Mouse (Mus musculus): ENCODE measurements at regions not wholly inside any gene's neighbourhood (a gene's known extent, or its start where the extent isn't known, plus 50 kb on each side); places are given as distances from the start of the nearest gene placed in this dataset.
A peak's percentile ranks its signal among the peaks of the same experiment; 100 is the strongest.

GRCm38 (mm10) chr1:42262606-42263005 lies 433.0 kb upstream of the Pou3f3 start:
- no peak overlapping the region for H3K9ac ChIP-seq (ENCODE audit: low read length)
- WGBS: 77% methylated on average over 5 of the region's 5 CpGs
- no peaks in the 10 kb centered on the region for H3K9me3 ChIP-seq (replicated peaks; ENCODE audit: control insufficient read depth, low read length)
- no peaks in the 10 kb centered on the region for H3K4me1 ChIP-seq (ENCODE audit: control insufficient read depth, insufficient read depth, low read length)
- H3K27ac ChIP-seq (ENCODE audit: low read length): no peak overlapping the region
- H3K4me3 ChIP-seq (replicated peaks; ENCODE audit: low read length): no peak overlapping the region
- no peak overlapping the region for H3K4me2 ChIP-seq (ENCODE audit: low read depth, low read length)
- no peaks in the 10 kb centered on the region for H3K36me3 ChIP-seq (ENCODE audit: control insufficient read depth, insufficient read depth, low read length)
- H3K27me3 ChIP-seq (ENCODE audit: control insufficient read depth, insufficient read depth, low read length): no peaks in the 10 kb centered on the region
- ATAC-seq (ENCODE audit: insufficient read depth, low FRiP score): no peak

DNA sequence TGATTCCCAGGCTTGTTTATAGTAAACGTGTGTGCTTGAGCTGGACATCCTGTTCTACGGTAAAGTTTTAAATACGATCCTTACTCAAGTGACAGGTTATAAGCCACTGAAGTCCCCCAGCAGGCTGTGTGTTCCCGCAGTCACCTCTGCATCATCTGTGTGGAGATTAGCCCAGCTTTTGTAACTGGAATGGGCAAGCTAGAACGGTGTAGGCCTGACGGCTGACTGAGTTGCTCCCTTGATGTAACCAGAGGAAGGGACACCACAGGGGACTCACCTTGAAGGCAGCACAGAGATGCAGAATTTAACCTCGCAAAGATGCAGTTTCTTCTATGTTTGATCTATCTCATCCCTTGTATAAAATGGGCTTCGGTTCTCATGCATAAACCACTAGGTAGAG lies 418.4 kb upstream of the Pou3f3 start:
- Histone ChIP-seq H3K27me3 (ENCODE audit: control insufficient read depth, insufficient read depth, low read length) (no peaks in the 10 kb centered on the region), H3K36me3 (ENCODE audit: control insufficient read depth, insufficient read depth, low read length) (no peaks in the 10 kb centered on the region), H3K9me3 (replicated peaks; ENCODE audit: control insufficient read depth, low read length) (no peaks in the 10 kb centered on the region), H3K27ac (ENCODE audit: low read length) (no peak overlapping the region), H3K9ac (ENCODE audit: low read length) (no peak overlapping the region), H3K4me2 (ENCODE audit: low read depth, low read length) (no peak overlapping the region), H3K4me1 (ENCODE audit: control insufficient read depth, insufficient read depth, low read length) (no peaks in the 10 kb centered on the region), H3K4me3 (replicated peaks; ENCODE audit: low read length) (no peak overlapping the region)
- 56% methylated on average over 8 of the region's 8 CpGs for WGBS
- ATAC-seq (ENCODE audit: insufficient read depth, low FRiP score): no peak

- WGBS: 65% methylated on average over 10 of the region's 10 CpGs
- no peaks in the 10 kb centered on the region for H3K36me3 ChIP-seq (ENCODE audit: control insufficient read depth, insufficient read depth, low read length)
- no peak overlapping the region for H3K9ac ChIP-seq (ENCODE audit: low read length)
- no peak for ATAC-seq (ENCODE audit: insufficient read depth, low FRiP score)
- H3K4me1 ChIP-seq (ENCODE audit: control insufficient read depth, insufficient read depth, low read length): no peaks in the 10 kb centered on the region
- H3K4me3 ChIP-seq (replicated peaks; ENCODE audit: low read length): peak overlapping the region; percentile 4; the same call in 1 of the 2 replicates
- H3K4me2 ChIP-seq (ENCODE audit: low read depth, low read length): peak overlapping the region; percentile 46
- H3K9me3 ChIP-seq (replicated peaks; ENCODE audit: control insufficient read depth, low read length): no peaks in the 10 kb centered on the region
- no peaks in the 10 kb centered on the region for H3K27me3 ChIP-seq (ENCODE audit: control insufficient read depth, insufficient read depth, low read length)
- no peak overlapping the region for H3K27ac ChIP-seq (ENCODE audit: low read length)
Observed at GRCm38 (mm10) chr1:42295841-42296240, 399.7 kb upstream of the Pou3f3 start.

DNA sequence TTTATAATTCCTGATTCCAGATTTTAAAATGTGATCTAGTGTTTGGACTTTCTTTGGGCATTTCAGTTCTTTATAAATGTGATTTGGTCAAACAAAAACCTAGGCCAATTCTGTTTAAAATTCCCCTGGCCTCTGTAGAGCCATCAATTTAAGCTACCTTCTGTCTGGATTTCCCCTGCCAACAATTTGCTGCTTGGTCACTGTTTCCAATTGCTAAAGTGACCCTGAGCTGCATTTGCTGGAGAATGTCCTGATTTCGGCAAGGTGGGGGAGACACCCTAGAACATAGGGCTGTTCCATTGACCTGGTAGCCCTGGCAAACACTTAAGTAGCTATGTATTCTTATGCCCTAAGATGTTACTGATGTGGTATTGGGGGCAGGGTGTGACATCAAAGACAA lies 386.3 kb upstream of the Pou3f3 start:
- H3K9me3 ChIP-seq (replicated peaks; ENCODE audit: control insufficient read depth, low read length): no peaks in the 10 kb centered on the region
- no peak overlapping the region for H3K27ac ChIP-seq (ENCODE audit: low read length)
- no peak overlapping the region for H3K4me2 ChIP-seq (ENCODE audit: low read depth, low read length)
- H3K4me1 ChIP-seq (ENCODE audit: control insufficient read depth, insufficient read depth, low read length): no peaks in the 10 kb centered on the region
- no peak overlapping the region for H3K9ac ChIP-seq (ENCODE audit: low read length)
- no peaks in the 10 kb centered on the region for H3K36me3 ChIP-seq (ENCODE audit: control insufficient read depth, insufficient read depth, low read length)
- no peak overlapping the region for H3K4me3 ChIP-seq (replicated peaks; ENCODE audit: low read length)
- WGBS: 73% methylated on average over 1 of the region's 1 CpGs
- H3K27me3 ChIP-seq (ENCODE audit: control insufficient read depth, insufficient read depth, low read length): no peaks in the 10 kb centered on the region
- ATAC-seq (ENCODE audit: insufficient read depth, low FRiP score): no peak

- ATAC-seq (ENCODE audit: insufficient read depth, low FRiP score): no peak
- no peaks in the 10 kb centered on the region for H3K36me3 ChIP-seq (ENCODE audit: control insufficient read depth, insufficient read depth, low read length)
- H3K9me3 ChIP-seq (replicated peaks; ENCODE audit: control insufficient read depth, low read length): no peaks in the 10 kb centered on the region
- no peaks in the 10 kb centered on the region for H3K4me1 ChIP-seq (ENCODE audit: control insufficient read depth, insufficient read depth, low read length)
- no peak overlapping the region for H3K4me3 ChIP-seq (replicated peaks; ENCODE audit: low read length)
- H3K27ac ChIP-seq (ENCODE audit: low read length): no peak overlapping the region
- H3K4me2 ChIP-seq (ENCODE audit: low read depth, low read length): no peak overlapping the region
- WGBS: 76% methylated on average over 4 of the region's 4 CpGs
- H3K27me3 ChIP-seq (ENCODE audit: control insufficient read depth, insufficient read depth, low read length): no peaks in the 10 kb centered on the region
- H3K9ac ChIP-seq (ENCODE audit: low read length): no peak overlapping the region
Observed at GRCm38 (mm10) chr1:42313494-42313893, 382.1 kb upstream of the Pou3f3 start.

- Histone ChIP-seq H3K27me3 (ENCODE audit: control insufficient read depth, insufficient read depth, low read length) (no peaks in the 10 kb centered on the region), H3K9me3 (replicated peaks; ENCODE audit: control insufficient read depth, low read length) (no peaks in the 10 kb centered on the region), H3K9ac (ENCODE audit: low read length) (no peak overlapping the region), H3K4me3 (replicated peaks; ENCODE audit: low read length) (no peak overlapping the region), H3K27ac (ENCODE audit: low read length) (no peak overlapping the region), H3K36me3 (ENCODE audit: control insufficient read depth, insufficient read depth, low read length) (no peaks in the 10 kb centered on the region), H3K4me1 (ENCODE audit: control insufficient read depth, insufficient read depth, low read length) (0 out of 2 replicates have a peak, but pooled peaks cover 2% of the 10 kb centered on the region), H3K4me2 (ENCODE audit: low read depth, low read length) (no peak overlapping the region)
- ATAC-seq (ENCODE audit: insufficient read depth, low FRiP score): no peak
- 81% methylated on average over 4 of the region's 4 CpGs for WGBS
Observed at GRCm38 (mm10) chr1:42351884-42352283, 343.7 kb upstream of the Pou3f3 start.

- ATAC-seq (ENCODE audit: insufficient read depth, low FRiP score): no peak
- Histone ChIP-seq H3K4me2 (ENCODE audit: low read depth, low read length) (no peak overlapping the region), H3K27me3 (ENCODE audit: control insufficient read depth, insufficient read depth, low read length) (no peaks in the 10 kb centered on the region), H3K27ac (ENCODE audit: low read length) (no peak overlapping the region), H3K36me3 (ENCODE audit: control insufficient read depth, insufficient read depth, low read length) (no peaks in the 10 kb centered on the region), H3K4me1 (ENCODE audit: control insufficient read depth, insufficient read depth, low read length) (0 out of 2 replicates have a peak, but pooled peaks cover 2% of the 10 kb centered on the region), H3K9ac (ENCODE audit: low read length) (no peak overlapping the region), H3K4me3 (replicated peaks; ENCODE audit: low read length) (no peak overlapping the region), H3K9me3 (replicated peaks; ENCODE audit: control insufficient read depth, low read length) (no peaks in the 10 kb centered on the region)
- 70% methylated on average over 13 of the region's 13 CpGs for WGBS
Observed at GRCm38 (mm10) chr1:42352389-42352788, 343.2 kb upstream of the Pou3f3 start.

GRCm38 (mm10) chr1:42353096-42353495 lies 342.5 kb upstream of the Pou3f3 start:
- 64% methylated on average over 8 of the region's 8 CpGs for WGBS
- no peak for ATAC-seq (ENCODE audit: insufficient read depth, low FRiP score)
- H3K4me2 ChIP-seq (ENCODE audit: low read depth, low read length): no peak overlapping the region

GRCm38 (mm10) chr1:42354020-42354419 lies 341.5 kb upstream of the Pou3f3 start:
- Histone ChIP-seq H3K4me1 (ENCODE audit: control insufficient read depth, insufficient read depth, low read length) (0 out of 2 replicates have a peak, but pooled peaks cover 2% of the 10 kb centered on the region), H3K27ac (ENCODE audit: low read length) (no peak overlapping the region), H3K36me3 (ENCODE audit: control insufficient read depth, insufficient read depth, low read length) (no peaks in the 10 kb centered on the region), H3K4me2 (ENCODE audit: low read depth, low read length) (no peak overlapping the region), H3K9me3 (replicated peaks; ENCODE audit: control insufficient read depth, low read length) (no peaks in the 10 kb centered on the region), H3K27me3 (ENCODE audit: control insufficient read depth, insufficient read depth, low read length) (no peaks in the 10 kb centered on the region), H3K4me3 (replicated peaks; ENCODE audit: low read length) (no peak overlapping the region), H3K9ac (ENCODE audit: low read length) (no peak overlapping the region)
- no peak for ATAC-seq (ENCODE audit: insufficient read depth, low FRiP score)
- WGBS: 88% methylated on average over 6 of the region's 6 CpGs

More at GRCm38 (mm10) chr1:42353096-42353495, 342.5 kb upstream of the Pou3f3 start:
- H3K4me1 ChIP-seq (ENCODE audit: control insufficient read depth, insufficient read depth, low read length): 0 out of 2 replicates have a peak, but pooled peaks cover 2% of the 10 kb centered on the region
- H3K27me3 ChIP-seq (ENCODE audit: control insufficient read depth, insufficient read depth, low read length): no peaks in the 10 kb centered on the region
- H3K27ac ChIP-seq (ENCODE audit: low read length): no peak overlapping the region
- H3K36me3 ChIP-seq (ENCODE audit: control insufficient read depth, insufficient read depth, low read length): no peaks in the 10 kb centered on the region
- no peak overlapping the region for H3K9ac ChIP-seq (ENCODE audit: low read length)
- no peaks in the 10 kb centered on the region for H3K9me3 ChIP-seq (replicated peaks; ENCODE audit: control insufficient read depth, low read length)
- H3K4me3 ChIP-seq (replicated peaks; ENCODE audit: low read length): no peak overlapping the region

DNA sequence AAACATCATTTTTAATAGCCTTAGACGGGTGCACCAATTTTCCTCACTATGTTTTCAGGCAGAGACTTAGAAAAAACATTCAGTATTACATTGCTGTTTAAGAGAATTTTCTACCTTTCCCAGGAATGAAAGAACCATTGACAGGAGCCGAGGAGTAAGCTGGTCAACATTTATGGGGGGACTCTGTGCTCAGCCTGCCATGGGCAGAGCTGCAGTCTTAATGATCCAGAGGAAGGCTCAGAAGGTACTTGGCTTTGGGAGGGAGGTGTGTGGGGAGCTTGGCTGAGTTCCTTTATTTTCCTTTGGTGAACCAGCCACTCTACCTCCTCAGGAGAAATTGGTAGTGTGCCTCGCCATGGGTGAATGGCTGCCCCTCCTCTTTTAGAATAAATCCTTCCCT lies 333.1 kb upstream of the Pou3f3 start:
- 70% methylated on average over 3 of the region's 3 CpGs for WGBS
- no peaks in the 10 kb centered on the region for H3K27me3 ChIP-seq (ENCODE audit: control insufficient read depth, insufficient read depth, low read length)
- H3K36me3 ChIP-seq (ENCODE audit: control insufficient read depth, insufficient read depth, low read length): no peaks in the 10 kb centered on the region
- no peak overlapping the region for H3K9ac ChIP-seq (ENCODE audit: low read length)
- ATAC-seq (ENCODE audit: insufficient read depth, low FRiP score): no peak
- no peaks in the 10 kb centered on the region for H3K4me1 ChIP-seq (ENCODE audit: control insufficient read depth, insufficient read depth, low read length)
- no peak overlapping the region for H3K4me2 ChIP-seq (ENCODE audit: low read depth, low read length)
- H3K9me3 ChIP-seq (replicated peaks; ENCODE audit: control insufficient read depth, low read length): no peaks in the 10 kb centered on the region
- H3K27ac ChIP-seq (ENCODE audit: low read length): no peak overlapping the region
- no peak overlapping the region for H3K4me3 ChIP-seq (replicated peaks; ENCODE audit: low read length)

All from stomach, embryonic 16.5 days (tissue).